Mouse (Mus musculus) cerebellum, adult (tissue): Measurements from ENCODE around the gene Tcf25.
"Not testable (repeated sequence)": the region's sequence is repeated elsewhere in the genome, so short reads cannot be mapped to it uniquely, and the experiment has no call there.

Experiments
- ATAC-seq: cut with Nextera tagmentation; 2 replicates; pipeline ENCODE4 v1.9.2; 2017; ENCODE audit warnings: mild to moderate bottlenecking, moderate library complexity, mixed read lengths; ENCODE audit not compliant: insufficient number of reproducible peaks, low FRiP score, low TSS enrichment

The Tcf25 gene

GRCm38 (mm10) chr8:123426511-123427509 lies 53.3 kb downstream of the Tcf25 start:
- no peak for ATAC-seq

GRCm38 (mm10) chr8:123427639-123428275 lies 54.2 kb downstream of the Tcf25 start:
- ATAC-seq: no peak

- no peak for ATAC-seq
These were observed 54.9 kb downstream of the Tcf25 start for GRCm38 (mm10) chr8:123428343-123428893.

GRCm38 (mm10) chr8:123428939-123429721 lies 55.6 kb downstream of the Tcf25 start:
- no peak for ATAC-seq

GRCm38 (mm10) chr8:123429722-123430013 lies 56.1 kb downstream of the Tcf25 start:
- ATAC-seq: not testable (repeated sequence)

GRCm38 (mm10) chr8:123430936-123431335 lies 57.4 kb downstream of the Tcf25 start:
- not testable (repeated sequence) for ATAC-seq

- ATAC-seq: no peak
These were observed 58.2 kb downstream of the Tcf25 start for GRCm38 (mm10) chr8:123431616-123432365.

GRCm38 (mm10) chr8:123432381-123432780 lies 58.8 kb downstream of the Tcf25 start:
- no peak for ATAC-seq

GRCm38 (mm10) chr8:123433241-123433974 lies 59.9 kb downstream of the Tcf25 start:
- ATAC-seq: not testable (repeated sequence)

- ATAC-seq: no peak
These were observed 68.2 kb downstream of the Tcf25 start for GRCm38 (mm10) chr8:123441788-123442187.

- peak; percentile 7; the same call in 1 of the 2 replicates for ATAC-seq
These were observed 68.8 kb downstream of the Tcf25 start for GRCm38 (mm10) chr8:123442351-123442750.

GRCm38 (mm10) chr8:123442871-123443575 lies 69.5 kb downstream of the Tcf25 start:
- peak; percentile 89 for ATAC-seq

- no peak for ATAC-seq
These were observed 70.0 kb downstream of the Tcf25 start for GRCm38 (mm10) chr8:123443576-123443921.

GRCm38 (mm10) chr8:123444131-123444530 lies 70.6 kb downstream of the Tcf25 start:
- no peak for ATAC-seq

- no peak for ATAC-seq
These were observed 72.4 kb downstream of the Tcf25 start for GRCm38 (mm10) chr8:123445981-123446380.

GRCm38 (mm10) chr8:123446799-123447198 lies 73.2 kb downstream of the Tcf25 start:
- no peak for ATAC-seq

GRCm38 (mm10) chr8:123450783-123451182 lies 77.2 kb downstream of the Tcf25 start:
- ATAC-seq: no peak

- not testable (repeated sequence) for ATAC-seq
These were observed 78.2 kb downstream of the Tcf25 start for GRCm38 (mm10) chr8:123451747-123452146.

- no peak for ATAC-seq
These were observed 78.6 kb downstream of the Tcf25 start for GRCm38 (mm10) chr8:123452149-123452548.
